Mouse (Mus musculus): ENCODE measurements at regions not wholly inside any gene's neighbourhood (a gene's known extent, or its start where the extent isn't known, plus 50 kb on each side); places are given as distances from the start of the nearest gene placed in this dataset.
"Not testable (repeated sequence)": the region's sequence is repeated elsewhere in the genome, so short reads cannot be mapped to it uniquely, and the experiment has no call there.

DNA sequence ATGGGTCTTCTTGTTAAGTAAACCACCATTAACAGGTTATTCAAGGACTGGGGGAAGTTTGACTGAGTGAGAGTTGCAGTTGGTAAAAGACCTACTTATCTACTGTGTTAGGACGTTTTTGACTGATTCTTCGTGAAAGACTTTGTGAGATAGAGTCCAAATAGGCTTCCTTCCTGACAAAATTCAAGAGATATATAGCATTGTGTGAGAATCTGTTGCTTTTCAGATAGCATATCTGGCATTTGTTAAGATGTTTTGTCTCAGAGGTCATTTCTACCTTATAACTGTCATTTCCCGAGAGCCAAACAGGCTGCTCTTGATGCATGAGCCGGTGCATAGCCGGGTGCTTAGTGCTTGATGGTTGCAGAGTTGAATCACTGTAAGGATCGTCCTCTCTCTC lies 214.8 kb downstream of the Pten start:
- no peak for DNase-seq (ENCODE audit: low spot score in 2 of 2)

DNA sequence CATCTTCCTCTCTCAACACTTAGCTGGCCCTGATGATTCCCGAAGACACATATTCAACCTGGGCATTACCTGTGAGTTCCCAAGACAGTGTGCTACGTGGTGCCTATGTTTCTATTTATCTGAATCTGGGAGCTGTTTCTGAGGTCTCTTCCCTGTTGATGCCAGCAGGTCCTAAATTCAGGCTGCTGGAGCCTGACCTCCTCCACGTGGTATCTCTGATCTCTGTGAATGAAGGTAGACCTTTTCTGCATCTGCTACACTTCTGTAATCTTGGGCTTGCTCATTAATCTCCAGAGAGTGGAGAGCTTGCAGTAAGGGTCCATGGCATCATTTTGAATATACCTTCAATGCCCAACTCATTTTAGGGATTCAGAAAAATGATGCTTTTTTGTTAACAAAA lies 215.8 kb downstream of the Pten start:
- DNase-seq (ENCODE audit: low spot score in 2 of 2): no peak

DNA sequence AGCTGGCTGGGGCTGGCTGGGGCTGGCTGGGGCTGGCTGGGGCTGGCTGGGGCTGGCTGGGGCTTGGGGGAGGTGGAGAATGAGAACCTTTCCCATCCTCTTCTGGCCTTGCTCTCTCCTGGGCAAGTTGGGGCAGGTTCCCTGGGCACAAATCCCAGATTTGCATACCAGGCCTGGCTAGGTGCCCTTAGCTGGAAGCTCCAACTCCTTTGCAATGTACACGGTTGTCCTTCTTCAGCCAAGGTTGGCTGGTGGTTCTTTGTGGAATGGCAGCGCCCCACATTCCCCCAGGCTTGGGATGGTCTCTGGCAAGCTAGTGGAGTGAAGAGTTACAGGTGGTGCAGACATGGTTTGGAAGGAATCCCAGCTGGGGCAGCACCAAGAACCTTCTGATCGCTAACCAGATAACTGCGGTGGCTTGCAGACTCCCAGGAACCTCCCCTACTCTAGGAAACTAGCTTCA lies 217.5 kb downstream of the Pten start:
- no peak for DNase-seq (ENCODE audit: low spot score in 2 of 2)

DNA sequence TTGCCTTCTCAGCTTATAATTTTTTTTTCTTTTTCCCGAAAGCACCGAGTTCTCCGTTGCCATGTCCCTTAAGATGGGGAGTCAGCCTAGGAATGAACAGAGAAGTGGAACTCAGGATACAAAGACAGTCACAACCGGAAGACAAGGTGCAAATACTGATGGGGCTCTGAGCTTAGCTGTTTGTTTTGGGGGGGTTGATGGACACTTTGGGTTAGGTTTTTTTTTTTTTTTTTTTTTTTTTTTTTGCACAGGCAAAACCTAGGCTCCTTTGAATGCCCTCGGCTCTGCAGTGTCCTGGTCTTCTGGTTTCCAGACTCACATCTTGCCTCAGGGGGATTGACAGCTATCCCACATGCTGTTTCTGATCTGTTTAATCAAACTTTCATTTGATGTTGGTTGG lies 218.0 kb downstream of the Pten start:
- DNase-seq (ENCODE audit: low spot score in 2 of 2): no peak

DNA sequence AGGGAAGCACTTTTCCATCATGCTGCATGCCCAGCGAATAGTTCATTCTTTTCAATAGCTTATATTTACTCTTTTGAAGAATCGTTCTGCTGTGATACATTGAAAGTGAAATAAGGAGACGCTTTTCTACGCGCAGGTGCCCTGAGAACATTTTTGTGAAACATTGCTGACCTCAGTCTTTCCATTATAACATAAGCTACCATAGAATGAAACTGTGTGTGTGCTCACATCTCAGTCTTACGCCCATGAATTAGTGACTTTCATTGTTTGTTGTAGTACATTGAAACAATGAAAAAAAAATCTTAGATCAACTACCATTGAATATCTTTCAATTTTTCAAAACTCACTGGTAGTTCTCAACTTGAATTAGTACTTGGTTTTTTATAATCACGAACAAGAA lies 219.2 kb downstream of the Pten start:
- no peak for DNase-seq (ENCODE audit: low spot score in 2 of 2)

DNA sequence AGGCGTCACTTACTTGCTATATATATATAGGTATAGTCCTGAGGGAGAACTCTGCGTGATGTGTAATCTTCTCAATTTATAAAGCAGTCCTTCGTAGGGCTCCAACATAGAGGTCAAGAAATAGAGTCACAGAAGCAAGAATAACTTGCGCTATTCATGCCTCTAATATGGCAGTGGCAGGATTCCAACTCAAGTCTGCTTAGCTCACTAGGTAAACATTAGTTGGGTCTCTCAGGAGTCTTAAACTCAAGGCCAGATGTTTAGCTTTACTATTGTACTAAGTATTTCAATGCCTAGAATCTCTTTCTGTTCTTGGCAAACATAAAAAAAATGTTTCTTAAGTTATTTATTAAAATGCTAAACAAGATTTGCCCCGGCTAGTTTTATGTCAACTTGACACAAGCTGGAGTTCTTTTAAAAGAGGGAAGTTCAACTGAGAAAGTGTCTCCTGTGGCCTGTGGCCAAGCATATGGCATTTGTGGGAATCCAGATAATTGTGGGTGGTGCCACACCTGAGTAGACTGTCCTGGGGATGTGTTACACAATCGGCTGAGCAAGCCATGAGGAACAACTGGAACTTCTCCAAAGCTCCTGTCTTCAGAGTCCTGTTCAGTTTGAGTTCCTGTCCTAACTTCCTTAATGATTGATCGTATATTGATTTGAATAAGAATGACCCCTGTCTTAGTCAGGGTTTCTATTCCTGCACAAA lies 220.9 kb downstream of the Pten start:
- no peak for DNase-seq (ENCODE audit: low spot score in 2 of 2)

DNA sequence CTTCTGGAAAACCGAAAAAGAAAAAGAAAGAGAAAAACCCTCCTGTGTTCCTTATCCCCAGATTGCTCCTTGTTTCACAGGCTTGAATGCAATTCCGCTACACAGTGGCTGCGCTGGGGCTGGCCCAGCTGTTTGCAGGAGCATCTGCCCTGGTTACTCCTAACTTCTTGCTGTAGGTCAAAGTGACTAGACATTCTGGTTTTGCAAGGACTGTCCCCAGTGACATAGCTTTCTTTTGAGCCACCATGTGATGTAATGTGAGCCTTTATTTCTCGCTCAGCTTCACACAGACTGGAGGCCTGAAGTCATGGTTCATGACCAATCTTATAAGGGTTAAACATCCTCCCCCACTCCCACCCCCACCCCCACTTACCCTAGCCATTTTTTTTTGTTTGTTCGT lies 222.8 kb downstream of the Pten start:
- DNase-seq (ENCODE audit: low spot score in 2 of 2): no peak

DNA sequence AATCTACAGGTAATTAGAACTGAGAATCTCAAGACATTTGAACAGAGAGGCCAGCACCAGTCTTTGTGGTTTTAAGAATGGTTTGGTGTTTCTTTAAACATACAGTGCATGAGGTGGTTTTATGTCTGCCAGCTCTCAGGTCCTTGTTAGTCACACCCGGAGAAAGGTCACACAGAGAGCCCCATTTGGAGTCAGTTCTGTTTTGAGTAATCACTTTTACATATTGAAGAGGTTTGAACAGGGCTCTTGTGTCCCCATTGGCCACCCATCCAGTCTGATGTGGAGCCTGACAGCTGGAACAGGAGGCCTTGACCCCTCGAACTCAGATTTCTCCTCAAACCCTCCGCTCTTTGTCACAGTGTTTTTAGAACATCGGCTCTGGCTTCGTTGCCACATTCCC lies 231.4 kb downstream of the Pten start:
- DNase-seq (ENCODE audit: low spot score in 2 of 2): no peak

DNA sequence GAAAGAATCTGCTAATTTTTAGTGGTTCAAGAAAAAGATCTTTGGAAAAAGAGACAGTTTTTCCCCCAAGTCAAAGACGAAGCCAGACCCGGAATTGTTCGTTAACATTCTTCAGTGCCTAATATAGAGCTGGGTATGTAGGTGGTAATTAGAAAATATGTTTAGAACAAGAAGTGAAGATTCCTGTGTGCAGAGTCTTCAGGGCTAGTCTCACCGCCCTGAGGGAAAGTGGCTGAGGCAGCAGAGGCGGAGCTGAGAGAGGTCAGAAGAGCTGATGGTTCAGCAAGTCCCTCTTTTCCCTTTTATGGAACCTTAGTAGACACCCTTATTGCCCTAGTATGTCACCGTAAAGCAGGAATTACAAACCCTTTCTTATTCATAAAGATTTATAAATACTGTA lies 232.0 kb downstream of the Pten start:
- no peak for DNase-seq (ENCODE audit: low spot score in 2 of 2)

DNA sequence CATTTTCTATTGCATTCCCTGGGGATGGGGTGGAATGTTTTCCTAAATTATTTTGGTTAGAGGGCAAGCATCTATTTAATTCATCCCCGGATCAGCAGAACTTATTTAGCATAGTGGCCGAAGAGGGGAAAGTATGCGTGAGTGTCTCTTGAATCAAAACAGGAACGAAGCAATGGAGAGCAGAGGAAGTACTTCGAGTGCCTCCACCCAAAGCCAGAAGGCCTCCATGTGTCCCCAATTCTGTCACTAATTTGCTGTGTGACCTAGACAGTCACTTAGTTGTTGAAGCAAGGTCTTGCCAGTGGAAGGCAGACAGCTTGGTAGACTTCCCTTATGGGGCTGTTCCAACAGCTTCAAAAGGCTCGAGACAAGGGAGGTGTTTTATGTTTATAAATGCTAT lies 233.3 kb downstream of the Pten start:
- DNase-seq (ENCODE audit: low spot score in 2 of 2): no peak

DNA sequence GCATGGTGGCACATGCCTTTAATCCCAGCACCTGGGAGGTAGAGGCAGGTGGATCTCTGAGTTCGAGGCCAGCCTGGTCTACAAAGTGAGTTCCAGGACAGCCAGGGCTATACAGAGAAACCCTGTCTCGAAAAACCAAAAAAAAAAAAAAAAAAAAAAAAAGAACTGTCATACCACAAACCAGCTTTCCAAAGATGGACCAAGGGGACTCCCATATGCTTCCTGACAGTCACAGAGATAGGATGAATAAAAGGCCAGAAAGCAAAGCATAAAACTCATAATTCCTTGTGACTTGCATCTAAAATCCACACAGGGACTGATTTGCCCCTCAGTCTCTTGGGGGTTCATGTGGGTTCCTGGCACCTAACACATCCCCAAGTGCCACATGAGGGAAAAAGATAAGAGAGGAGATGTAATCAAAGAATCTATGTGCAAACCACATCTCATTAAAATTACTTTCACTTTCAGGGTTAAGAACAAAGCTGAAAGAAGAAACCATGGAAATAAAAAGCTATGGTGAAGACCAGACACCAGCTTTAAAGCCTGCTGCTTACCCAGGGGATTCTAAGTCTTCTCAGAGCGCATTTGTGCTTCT lies 241.4 kb downstream of the Pten start:
- no peak for DNase-seq (ENCODE audit: low spot score in 2 of 2)

DNA sequence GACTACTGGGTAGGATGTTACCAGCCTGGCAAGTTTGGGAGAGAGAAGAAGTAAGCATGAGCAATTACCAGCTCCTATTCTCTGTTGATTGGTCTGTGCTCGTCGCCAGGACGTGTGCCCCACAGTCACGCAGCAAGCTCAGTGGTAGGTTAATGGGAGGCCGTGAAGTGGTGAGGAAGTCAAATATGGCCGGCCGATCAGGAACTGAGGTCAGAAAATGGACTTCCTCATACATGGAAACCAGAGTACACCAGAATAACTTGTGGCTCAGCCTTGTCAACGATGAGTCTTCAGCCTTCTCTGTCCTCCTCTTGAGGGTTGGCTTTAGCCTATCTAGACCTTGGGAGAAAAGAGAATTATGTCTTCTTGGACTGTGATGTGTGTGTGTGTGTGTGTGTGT lies 250.3 kb downstream of the Pten start:
- DNase-seq (ENCODE audit: low spot score in 2 of 2): no peak

DNA sequence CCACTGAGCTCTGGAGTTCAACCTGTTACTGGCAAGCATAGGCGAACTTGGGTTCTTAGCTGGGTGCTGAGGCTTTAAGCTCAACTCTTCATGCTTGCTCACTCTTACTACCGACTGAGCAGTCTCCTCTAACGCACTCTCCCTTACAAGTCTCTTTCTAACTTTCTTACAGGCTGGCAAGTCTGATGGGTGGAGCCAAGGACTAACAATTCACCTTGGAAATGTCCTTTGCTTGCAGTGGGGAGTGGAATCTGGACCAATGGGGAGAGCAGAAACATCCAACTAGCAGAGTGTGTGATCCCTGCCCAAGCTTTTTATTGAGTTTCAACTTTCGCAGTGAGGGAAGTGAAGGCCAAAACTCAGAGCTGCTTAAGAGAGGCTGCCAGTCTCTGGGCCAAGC lies 250.8 kb downstream of the Pten start:
- no peak for DNase-seq (ENCODE audit: low spot score in 2 of 2)

DNA sequence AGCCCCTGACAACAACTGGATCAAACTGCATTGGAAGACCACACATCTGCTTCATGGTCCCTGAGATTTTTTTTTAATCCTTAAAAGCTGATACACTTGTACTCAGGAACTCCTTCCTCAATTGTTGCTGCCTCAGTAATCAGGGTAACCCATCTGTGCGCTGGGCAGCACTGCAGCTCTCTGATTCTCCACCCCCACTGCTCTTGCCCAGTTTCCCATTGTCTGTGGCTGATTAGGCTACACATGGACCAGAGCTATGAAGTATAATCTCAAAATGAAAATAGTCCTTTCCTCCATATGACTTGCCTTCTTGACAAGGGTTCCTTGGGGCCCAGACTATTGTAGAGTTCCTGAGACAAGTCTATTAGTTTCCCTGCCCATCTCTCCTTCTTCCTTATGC lies 251.5 kb downstream of the Pten start:
- DNase-seq (ENCODE audit: low spot score in 2 of 2): no peak

DNA sequence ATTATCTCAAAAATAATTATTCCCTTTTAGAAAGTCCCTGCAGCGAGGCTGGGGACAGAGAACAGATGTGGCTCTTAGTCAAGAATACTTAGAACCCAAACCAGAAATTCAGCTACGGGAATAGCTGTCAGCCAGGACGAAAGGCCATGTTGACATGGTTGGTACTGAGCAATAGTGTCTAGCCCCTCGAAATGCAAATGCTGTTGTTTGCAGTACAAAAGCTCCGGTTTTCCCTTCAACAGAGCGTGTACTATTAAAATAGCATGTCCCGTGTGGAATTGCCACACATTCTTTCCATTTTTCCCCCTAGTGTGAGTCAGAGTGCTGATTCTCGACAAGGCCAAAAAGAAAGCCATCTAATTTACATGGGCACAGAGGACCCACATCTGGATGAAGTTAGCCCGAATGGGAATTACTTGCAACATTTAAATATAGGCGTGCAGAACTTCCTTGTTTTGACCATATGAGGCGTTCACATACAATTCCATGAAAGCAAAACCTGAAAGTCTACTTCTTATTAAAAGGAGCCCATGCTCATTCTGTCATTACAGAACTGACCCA lies 253.7 kb downstream of the Pten start:
- no peak for DNase-seq (ENCODE audit: low spot score in 2 of 2)

DNA sequence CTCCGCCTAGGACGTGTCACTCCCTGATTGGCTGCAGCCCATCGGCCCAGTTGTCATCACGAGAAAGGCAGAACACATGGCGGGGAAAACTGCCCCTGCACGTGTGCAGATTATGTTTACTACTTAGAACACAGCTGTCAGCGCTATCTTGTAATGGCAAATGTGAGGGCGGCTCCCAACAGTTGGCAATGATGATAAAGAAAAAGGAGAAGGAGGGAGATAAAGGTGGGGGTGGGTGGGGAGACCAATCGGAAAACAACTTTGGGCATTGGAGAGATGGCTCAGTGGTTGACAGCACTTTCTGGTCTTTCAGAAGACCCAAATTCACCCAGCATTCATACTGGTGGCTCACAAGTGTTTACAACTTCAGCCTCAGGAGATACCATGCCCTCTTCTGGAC lies 257.6 kb downstream of the Pten start:
- not testable (repeated sequence) for DNase-seq (ENCODE audit: low spot score in 2 of 2)

DNA sequence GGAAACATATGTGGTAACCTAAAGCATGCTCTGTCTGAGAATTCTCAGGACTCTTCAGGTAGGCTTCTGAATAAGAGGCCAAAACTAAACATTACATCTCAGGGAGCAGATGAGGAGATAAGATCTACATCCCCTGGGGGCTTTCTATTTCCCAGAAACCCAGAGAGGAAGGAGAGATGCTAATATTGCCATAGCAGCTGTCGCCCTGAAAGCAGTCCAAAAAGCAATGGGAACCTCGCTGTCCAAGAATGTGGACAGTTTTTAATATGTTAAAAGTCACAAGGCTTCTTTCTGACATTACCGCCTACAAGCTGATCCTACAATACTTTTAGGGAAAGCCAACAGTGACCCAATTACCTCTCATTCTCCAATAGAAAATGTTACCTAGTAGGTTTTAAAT lies 263.9 kb downstream of the Pten start:
- no peak for DNase-seq (ENCODE audit: low spot score in 2 of 2)

DNA sequence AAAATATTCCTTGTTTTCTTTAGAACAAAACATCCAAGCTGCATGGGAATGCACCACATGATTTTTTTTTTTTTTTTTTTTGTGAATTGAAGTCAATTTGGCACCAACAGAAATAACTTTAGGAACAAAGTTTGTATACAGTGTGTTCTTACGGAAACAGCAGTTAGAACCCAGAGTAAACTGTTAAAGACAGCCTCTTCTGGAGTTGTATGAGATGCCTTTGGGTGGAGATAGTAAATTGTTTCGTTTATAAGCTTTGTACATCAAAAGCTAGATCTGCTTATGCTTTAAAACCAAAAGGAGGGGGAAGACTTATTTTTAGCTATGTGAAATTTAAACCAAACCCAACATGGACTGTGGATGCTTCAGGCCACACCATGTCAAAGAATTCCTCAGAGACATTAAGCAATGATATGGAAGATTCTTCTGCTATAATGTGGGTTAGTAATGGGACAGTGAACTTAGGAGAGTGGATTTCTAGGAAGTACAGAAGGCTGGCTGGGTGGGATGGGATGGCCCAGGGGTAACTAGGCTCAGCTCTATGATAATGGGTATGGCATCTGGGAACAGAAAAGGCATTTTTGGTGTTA lies 265.6 kb downstream of the Pten start:
- DNase-seq (ENCODE audit: low spot score in 2 of 2): no peak

DNA sequence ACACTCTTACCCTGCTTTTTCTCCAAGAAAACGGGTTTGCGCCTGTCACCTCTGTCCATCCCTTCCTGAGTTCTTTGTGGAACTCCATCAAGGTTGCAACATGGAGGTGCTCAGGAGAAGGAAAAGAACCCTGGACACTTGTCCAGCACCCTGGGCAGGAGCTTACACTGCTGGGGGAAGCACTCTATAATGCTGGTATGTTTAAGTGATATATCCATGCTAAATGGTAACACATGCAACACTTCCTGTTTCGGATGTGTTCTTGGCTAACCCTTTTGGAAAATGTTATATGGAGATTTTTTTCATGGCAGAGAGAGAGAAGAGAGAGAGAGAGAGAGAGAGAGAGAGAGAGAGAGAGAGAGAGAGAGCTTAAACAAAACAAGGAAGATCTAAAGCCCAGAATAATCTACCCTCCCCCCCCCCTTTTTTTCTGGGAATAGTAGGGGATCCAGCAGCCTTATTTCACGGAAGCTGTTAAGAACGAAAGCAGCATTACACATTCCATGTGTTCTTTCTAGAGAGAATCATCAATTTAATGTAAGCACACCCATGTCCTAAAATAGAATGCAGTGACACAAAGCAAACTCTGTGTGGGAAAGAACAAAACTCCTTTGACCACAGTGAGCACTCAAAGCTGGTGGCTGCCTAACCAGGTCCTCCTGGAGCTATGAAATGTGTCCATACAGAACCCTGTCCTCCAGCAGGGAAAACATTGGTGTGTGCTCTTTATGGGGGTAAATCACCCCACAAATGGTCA lies 272.6 kb downstream of the Pten start:
- no peak for DNase-seq (ENCODE audit: low spot score in 2 of 2)

DNA sequence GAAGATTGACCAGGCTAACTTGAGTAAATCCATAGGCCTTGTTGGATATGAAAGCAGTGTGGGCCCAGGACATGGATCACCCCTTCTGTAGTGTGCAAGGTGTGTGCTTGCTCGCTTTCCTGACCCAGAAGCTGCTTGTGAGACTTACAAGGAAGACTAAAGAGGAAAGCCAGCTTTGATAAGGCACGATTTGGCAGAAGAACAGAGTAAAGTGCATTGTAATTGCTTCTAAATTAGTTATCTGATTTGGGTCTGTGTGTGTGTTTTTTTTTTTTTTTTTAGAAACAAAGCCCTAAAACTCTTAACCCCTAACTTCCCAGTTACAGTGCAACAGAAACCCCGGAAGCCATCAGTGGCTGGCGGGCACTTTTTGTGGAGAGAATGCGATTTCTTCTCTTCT lies 283.2 kb downstream of the Pten start:
- DNase-seq (ENCODE audit: low spot score in 2 of 2): no peak

DNA sequence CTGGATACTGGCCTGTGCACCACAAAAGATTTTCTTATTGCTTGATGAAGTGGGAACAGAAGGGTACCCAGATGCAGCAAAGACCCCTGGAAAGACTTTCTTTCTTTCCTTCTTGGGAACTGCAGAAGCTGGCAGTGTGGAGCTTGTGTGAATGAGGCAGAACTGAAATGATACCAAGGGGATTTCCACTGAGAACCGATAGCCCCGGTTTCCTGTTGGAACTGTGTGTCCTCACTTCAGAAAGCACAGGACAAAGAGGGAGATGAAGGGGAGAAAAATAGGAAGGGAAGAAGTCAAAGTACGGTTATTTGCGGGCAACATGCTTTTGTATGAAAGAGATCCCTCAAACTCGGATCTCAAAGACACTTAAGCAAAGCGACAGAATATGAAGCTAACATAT lies 283.7 kb downstream of the Pten start:
- DNase-seq (ENCODE audit: low spot score in 2 of 2): no peak

DNA sequence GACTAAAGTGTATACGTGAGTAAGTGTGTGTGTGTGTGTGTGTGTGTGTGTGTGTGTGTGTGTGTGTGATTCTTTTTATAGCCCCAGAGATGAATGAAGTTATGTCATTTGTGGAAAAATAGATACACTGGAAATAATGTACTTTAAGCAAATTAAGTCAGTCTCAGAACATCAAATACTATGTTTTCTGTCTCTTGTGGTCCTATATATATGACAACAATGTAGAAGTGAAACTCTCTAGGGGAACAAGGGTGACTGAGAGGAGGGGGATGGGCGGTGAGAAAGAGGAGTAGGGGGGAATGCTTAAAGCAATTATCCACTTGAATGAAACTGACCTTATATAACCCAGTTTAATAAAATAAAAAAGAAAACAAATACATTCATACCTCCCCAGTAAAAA lies 285.5 kb downstream of the Pten start:
- DNase-seq (ENCODE audit: low spot score in 2 of 2): no peak

DNA sequence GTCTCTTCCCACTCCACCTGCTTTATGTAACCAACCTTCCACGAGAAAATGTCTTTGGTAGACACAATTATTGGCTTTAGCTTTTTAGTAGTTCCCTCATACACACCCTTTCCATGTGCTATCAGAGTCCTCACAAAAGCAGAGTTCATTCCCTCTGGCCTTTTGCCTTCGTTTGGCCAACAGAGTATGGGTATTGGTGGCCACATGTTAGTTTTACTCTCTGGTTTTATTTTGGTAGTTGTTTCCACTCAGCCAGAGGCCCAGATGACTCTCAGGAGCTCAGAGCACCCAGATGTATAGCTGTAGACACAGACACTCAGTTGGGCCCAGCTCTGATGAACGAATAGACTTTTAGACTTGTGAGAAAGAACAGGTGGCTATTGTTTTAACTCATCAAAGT lies 286.4 kb downstream of the Pten start:
- DNase-seq (ENCODE audit: low spot score in 2 of 2): no peak
